Mouse (Mus musculus) megakaryocyte, adult 5-6 weeks (primary cell): ENCODE data around the gene Cntnap2. TPM values are rescaled to one million over a fixed set of nuclear protein-coding genes. Genes with fewer than 3 reads are reported as not detected.

Source experiments
- ATAC-seq: 2 replicates; pipeline ENCODE4 v1.8.0; 2016; ENCODE audit warnings: mild to moderate bottlenecking, inconsistent platforms; ENCODE audit not compliant: poor library complexity, severe bottlenecking
- total RNA-seq, 2 experiments: library from RNA; stranded (forward) in 1 of 2; stranded (reverse) in 1 of 2; fragments of 153-499, 151-499 nt in 1 of 2; fragments of 221-1000, 200-1000 nt in 1 of 2; gene quantifications; 2 replicates each; pipeline versions ENCODE4 v1.2.3 to v1.2.4; 2015 to 2017

Gene Cntnap2
- total RNA-seq, 2 experiments from 2014 or later = not detected

- no peak for ATAC-seq
Measured at GRCm38 (mm10) chr6:46575055-46575454, 1515.9 kb downstream of the Cntnap2 start.

GRCm38 (mm10) chr6:46612365-46612764, 1553.2 kb downstream of the Cntnap2 start:
- no peak for ATAC-seq

- no peak for ATAC-seq
Measured at GRCm38 (mm10) chr6:46612872-46613271, 1553.7 kb downstream of the Cntnap2 start.

GRCm38 (mm10) chr6:46669018-46669417, 1609.9 kb downstream of the Cntnap2 start:
- no peak for ATAC-seq

GRCm38 (mm10) chr6:46675081-46675480, 1615.9 kb downstream of the Cntnap2 start:
- ATAC-seq = no peak

GRCm38 (mm10) chr6:46675621-46676020, 1616.5 kb downstream of the Cntnap2 start:
- no peak for ATAC-seq

GRCm38 (mm10) chr6:46696187-46696586, 1637.0 kb downstream of the Cntnap2 start:
- ATAC-seq = no peak

- ATAC-seq = no peak
Measured at GRCm38 (mm10) chr6:46699343-46699742, 1640.2 kb downstream of the Cntnap2 start.

- no peak for ATAC-seq
Measured at GRCm38 (mm10) chr6:46704293-46705170, 1645.4 kb downstream of the Cntnap2 start.

GRCm38 (mm10) chr6:46705926-46706325, 1646.8 kb downstream of the Cntnap2 start:
- no peak for ATAC-seq

GRCm38 (mm10) chr6:46716576-46716975, 1657.4 kb downstream of the Cntnap2 start:
- ATAC-seq = no peak

- ATAC-seq = no peak
Measured at GRCm38 (mm10) chr6:46733794-46734193, 1674.6 kb downstream of the Cntnap2 start.

- no peak for ATAC-seq
Measured at GRCm38 (mm10) chr6:46748448-46748847, 1689.3 kb downstream of the Cntnap2 start.

GRCm38 (mm10) chr6:46763481-46763880, 1704.3 kb downstream of the Cntnap2 start:
- no peak for ATAC-seq

GRCm38 (mm10) chr6:46774529-46774928, 1715.4 kb downstream of the Cntnap2 start:
- no peak for ATAC-seq

- ATAC-seq = no peak
Measured at GRCm38 (mm10) chr6:46802264-46803110, 1743.3 kb downstream of the Cntnap2 start.

- ATAC-seq = no peak
Measured at GRCm38 (mm10) chr6:46856635-46857034, 1797.5 kb downstream of the Cntnap2 start.

- ATAC-seq = no peak
Measured at GRCm38 (mm10) chr6:46861076-46861475, 1801.9 kb downstream of the Cntnap2 start.

- ATAC-seq = no peak
Measured at GRCm38 (mm10) chr6:46866317-46866716, 1807.2 kb downstream of the Cntnap2 start.

GRCm38 (mm10) chr6:46886230-46886629, 1827.1 kb downstream of the Cntnap2 start:
- ATAC-seq = no peak

- no peak for ATAC-seq
Measured at GRCm38 (mm10) chr6:46909167-46909566, 1850.0 kb downstream of the Cntnap2 start.
